Mouse (Mus musculus) liver, postnatal 0 days (tissue): ENCODE data around the gene Cercam.

Source experiments
- CTCF ChIP-seq: sonication (generic); IDR thresholded peaks from 2 replicates; pipeline ENCODE4 v1.5.1; 2016; ENCODE audit warnings: antibody characterized with exemption, low read depth
- EP300 ChIP-seq: IDR thresholded peaks from 2 replicates; pipeline ENCODE4 v1.6.1; 2016; ENCODE audit warnings: antibody characterized with exemption, low read depth, mild to moderate bottlenecking

- TF ChIP-seq CTCF (no peak), EP300 (no peak)
Observed at GRCm38 (mm10) chr2:29831106-29831505, 37.9 kb upstream of the Cercam start.
